Mouse (Mus musculus) retina, embryonic 14.5 days (tissue): Measurements from ENCODE around the gene 0610030E20Rik.

Experiments
- DNase-seq: peaks from one replicate; pipeline ENCODE4 v3.0.0-alpha.2; 2015; ENCODE audit warnings: low spot score

0610030E20Rik gene

DNA sequence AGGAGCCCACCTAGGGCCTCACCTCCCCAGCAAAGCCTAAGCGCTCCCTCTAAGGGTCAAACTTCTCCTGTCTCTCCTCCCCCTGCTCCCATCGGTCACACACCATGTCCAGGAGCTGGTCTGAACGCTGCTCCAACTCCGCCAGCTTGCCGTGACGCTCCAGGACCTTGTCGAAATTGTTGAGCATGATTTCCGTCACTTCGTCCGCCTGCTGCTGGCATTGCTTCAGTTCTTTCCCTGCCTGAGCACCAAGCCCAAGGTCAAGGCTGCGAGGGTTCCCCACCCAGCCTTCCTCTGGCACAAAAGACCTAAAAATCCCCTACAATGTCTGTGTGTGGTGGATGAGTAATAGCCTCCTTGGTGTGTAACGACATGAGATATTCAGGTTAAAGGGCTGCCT, 23.0 kb downstream of the 0610030E20Rik start:
- DNase-seq = no peak

DNA sequence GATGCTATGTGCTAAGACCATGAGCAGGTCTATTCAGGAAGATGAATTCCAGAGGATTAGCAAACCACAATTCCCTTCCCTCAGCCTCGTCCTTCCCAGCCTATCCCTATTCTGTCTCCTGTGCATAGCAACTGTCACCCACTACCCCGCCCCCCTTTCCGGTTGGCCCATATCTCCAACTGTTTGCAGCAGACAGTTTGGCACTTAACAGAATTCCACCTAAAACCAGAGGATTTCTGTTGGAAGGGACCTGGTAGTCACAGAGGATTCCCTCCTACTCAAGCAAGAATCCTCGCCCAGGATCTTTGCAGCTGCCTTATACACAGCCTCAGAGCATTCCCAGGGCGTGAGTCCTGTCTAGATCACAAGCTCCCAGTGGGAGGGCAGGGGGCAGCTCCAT, 24.0 kb downstream of the 0610030E20Rik start:
- no peak for DNase-seq

DNA sequence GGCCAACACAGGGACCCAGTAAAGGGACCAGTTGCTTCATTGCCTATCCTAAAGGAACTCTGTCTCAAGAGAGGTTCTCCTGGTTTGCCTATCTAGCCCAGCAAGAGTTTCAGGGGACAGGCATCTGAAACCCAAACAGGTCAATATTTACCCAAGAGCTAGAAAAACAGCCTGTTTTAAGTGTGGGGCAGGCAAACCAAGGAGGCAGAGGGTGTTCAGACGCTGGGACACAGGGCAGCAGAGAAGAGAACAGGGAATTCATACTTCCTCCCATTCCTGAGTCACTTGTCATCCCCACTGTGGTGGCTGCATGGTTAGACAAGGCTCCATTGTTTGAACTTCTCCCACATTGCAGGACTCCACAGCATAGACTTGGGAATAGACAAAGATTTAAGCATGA, 24.5 kb downstream of the 0610030E20Rik start:
- DNase-seq = no peak

DNA sequence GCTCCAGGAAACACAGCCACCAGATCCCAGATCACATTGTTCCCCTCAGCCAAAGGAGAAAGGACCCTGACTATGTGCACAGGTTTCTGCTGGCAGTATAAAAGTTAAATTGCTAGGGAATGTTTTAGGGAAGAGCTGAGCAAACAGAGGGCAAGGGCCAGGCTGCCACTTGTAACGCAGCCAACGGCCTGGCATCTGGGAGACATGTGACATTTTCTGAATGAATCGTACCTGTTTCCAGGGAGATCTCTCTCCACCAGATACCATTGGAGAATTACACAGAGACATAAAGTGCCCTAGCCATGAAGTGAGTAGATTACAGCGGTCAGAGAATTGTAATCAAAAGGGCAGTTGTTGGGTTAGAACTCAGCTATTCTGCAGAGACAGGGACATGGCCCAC, 26.1 kb downstream of the 0610030E20Rik start:
- DNase-seq = no peak

DNA sequence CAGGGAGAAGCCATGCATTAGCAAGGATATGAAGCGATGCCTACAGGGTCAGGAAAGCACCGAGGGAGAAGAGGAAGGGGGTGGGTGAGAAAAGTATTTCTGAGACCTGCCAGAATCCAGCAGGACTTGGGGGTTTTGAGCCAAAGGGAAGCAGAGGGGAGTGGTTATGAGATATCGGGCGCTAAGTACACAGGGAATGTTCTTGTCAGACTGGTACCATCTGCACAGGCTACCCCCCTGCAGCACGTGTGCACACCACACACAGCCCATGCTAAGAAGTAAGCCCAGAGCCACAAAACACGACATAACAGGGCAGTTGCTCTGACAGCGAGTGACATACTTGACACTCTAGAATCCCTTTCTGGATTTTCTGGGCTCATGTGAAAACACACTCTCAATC, 27.1 kb downstream of the 0610030E20Rik start:
- DNase-seq = no peak

DNA sequence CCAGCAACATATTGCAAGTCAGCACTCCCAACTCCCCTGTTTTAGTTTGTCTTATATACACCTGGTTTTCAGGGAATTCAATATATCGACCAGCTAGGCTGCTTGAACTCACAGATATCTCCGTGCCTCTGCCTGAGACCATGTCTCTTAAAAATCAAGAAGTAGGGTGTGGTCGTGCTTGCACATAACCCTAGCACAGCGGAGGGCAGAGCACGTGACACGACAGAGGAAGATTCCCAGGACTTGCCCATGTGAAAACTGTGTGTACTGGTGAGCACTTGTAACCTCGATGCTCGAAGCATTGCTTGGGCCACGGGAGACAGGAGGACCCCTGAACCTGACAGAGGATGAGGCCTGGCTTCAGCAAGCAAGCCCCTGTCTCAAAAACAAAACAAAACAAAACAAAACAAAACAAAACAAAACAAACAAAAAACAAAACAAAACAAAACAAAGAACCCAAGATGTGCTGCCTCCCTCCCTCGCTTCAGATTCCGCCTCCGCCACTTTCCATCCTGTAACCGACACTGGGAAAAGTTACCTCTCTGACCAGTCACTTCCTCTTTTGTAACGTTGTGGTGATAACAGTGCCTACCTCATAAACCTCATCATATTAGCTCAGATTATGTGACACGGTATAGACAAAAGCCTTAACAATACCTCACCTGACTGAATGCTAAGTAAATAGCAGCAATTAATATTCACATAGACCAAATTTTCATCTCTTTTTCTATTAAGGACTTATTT, 27.9 kb downstream of the 0610030E20Rik start:
- no peak for DNase-seq

DNA sequence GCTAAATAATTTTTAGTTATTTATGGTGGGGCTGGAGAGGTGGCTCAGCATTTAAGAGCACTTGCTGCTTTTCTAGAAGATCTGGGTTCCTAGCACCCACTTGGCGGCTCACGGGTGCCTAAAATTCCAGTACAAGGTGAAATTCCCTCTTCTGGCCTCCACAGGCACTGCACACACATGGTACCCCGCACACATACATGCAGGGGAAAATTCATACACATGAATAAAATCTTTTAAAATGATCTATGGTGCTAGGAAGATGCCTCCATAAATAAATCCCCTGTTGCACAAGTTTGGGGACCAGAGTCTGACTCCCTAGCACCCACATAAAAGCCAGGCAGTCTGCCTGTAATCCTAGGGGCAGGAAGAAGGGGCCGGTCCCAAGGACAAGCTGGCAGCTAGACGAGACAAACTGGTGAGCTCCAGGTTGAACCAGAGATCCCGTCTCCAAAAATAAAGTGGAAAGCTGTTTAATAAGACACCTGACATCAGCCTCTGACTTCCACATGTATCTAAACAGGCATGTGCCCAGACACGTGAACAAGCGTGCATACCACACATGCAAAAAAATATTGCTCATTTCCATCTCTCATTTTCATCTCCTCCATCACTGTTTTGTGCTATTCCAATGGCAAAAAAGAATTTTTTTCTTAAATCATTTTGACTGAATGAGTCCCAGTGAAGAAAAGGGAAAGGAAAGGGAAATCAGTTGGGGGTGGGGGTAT, 31.6 kb downstream of the 0610030E20Rik start:
- no peak for DNase-seq

DNA sequence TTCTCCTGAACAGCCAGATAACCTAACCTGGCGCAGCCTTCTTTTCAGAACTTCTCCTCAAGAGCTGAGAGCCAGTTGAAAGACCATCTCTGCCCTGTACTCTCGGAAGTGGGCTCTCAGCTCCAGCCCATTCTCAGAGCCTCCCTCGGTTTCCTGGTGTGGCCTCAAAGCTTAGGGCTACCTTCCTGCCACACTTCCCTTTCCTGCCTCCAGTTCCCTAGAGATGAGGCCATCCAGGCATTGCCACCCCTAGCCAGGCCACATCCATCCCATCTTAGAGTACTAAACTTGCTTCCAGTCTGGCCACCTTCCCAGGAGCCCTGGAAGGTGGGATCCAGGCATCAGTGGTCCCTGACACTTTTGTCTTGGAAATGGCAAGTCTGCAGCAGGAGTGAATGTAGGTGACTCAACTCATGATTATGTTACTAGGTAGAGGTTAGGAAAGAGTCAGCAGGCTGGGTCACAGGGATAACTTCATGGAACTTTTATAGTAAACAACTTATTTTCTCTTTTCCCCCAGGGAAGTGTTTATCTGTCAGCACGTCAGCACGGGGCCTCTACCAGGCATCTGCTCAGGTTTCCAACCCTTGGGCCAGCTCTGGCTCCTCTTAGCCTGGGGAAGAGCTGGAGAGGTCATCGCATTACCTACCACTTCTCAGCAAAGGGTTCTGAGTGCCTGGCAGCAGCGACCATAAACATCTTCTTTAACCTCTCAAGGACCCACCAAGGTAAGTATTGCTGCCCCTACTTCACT, 32.4 kb downstream of the 0610030E20Rik start:
- DNase-seq = no peak

DNA sequence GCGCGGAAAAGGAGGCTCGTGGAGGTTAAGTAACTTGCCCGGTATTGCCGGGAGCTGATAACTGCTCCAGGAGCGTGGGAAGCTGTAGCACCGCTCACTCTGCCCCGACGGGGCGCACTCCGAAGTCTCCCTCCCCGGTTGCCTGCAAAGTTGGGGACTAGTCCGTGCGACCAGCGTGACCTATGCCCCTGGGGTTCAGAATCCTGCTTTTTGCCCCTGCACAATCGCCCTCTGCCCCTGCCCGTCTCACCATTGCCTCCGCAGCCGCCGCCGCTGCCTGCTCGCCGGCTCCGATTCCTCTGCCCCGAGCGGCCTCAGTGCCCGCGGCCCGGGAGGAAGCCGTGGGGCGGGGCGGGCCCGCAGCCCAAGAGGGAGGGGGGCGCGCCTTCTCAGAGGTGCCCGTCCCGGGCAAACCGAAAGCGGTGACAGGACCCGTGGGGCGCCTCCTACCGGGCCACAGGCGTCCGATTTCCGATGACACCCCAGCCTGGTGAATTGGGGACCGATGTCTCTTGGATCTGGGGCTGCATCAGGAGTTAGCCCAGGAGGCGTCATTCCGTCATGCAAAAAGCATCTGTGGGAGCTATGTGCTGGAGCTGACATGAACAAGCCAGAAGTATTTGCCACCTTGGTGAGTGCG, 33.1 kb downstream of the 0610030E20Rik start, which contains the start of gene Vamp5:
TSS of gene Vamp5 (minus strand) at position 338 of the 640 bp plus-strand sequence.
- peak; percentile 66 for DNase-seq

DNA sequence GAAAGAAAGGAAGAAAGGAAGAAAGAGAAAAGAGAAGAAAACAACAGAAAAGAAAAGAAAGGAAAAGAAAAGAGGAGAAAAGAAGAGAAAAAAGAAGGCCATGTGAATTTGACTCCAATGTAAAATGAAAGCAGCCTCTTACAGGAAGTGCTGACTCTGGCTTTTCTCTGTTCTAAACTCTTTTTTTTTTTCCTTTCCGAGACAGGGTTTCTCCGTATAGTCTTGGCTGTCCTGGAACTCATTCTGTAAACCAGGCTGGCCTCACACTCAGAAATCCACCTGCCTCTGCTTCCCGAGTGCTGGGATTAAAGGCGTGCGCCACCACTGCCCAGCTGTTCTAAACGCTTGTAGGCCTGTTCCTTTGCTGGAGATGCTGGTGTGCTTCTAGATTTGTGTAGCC, 35.4 kb downstream of the 0610030E20Rik start:
- no peak for DNase-seq

DNA sequence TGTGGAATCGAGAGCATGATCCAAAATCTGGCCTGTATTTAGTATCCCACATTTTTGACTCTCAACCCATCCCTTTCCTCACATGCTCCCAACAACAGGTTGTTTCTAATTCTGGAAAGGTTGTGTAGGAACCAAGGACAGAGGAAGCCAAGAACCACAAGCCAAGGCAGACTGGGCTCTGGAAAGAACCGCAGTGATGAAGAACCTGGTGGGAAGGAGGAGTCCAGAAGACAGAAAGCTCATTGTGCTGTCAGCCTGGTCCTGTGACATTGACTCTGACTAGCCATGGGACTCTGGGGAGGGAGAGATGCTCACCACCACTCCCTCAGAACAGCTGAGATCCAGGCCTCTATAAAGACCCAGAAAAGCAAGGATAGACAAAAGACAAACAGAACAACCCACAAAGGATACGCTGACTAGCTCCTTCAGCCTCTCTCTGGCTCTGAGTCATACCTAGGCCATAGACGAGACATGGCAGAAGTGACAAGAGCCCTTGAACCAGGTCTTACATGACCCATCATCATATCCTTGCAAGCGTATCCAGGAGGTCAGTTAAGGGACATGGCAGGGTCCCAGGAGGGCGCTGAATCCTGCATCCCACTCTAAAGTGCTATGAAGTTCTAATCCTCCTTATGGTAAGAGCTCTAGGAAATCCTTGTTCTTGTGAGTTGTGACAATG, 36.2 kb downstream of the 0610030E20Rik start:
- DNase-seq = no peak

DNA sequence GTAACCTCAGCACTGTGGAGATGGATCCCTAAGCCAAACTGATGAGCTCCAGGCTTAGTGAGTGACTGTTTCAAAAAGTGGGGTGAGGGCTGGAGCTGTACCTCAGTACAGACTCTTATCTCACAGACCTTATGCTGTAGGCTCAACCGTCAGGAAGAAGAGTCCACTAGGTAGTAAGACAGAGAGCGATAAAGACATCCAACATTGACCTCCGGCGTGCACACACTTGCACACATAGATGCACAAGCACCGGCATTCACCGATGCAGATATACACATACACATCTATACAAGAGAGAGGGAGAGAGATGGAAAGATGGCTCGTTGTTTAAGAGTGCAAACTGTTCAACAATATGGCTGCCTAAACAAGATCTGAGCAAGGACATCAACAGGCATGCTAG, 36.8 kb downstream of the 0610030E20Rik start:
- no peak for DNase-seq

DNA sequence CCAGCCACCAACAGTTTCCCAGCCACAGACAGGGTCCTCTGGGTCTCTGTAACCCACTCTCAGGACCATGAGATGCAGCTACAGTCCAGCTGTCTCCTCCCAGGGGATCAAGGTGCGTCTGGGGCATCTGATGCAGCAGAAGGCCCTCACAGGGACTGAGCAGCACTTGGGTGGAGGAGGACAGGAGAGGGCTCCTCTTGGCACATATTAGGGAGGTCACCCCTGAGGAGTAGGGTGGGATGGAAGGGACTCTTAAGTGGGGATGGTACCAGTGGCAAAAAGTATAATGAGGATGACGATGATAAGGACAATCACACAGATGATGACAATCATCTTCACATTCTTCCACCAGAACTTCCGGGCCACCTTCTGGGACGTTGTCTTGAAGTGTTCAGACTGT, 38.1 kb downstream of the 0610030E20Rik start:
- DNase-seq = no peak

DNA sequence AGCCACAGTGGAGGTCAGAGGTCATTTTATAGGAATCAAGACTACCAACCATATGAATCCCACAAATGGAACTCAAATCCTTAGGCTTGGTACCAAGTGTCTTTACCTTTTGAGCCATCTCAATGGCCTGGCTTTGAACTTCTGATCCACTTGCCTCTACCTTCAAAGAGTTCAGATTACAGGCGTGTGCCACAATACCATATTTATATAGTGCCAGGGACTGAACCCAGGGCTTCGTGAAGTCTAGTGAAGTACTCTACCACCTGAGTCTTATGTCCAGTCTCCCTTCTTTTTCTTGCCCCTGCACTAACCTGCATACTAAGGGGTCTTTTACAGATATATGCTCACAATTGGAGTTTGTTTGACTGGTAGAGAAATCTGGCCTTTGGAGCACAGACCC, 39.4 kb downstream of the 0610030E20Rik start:
- no peak for DNase-seq

DNA sequence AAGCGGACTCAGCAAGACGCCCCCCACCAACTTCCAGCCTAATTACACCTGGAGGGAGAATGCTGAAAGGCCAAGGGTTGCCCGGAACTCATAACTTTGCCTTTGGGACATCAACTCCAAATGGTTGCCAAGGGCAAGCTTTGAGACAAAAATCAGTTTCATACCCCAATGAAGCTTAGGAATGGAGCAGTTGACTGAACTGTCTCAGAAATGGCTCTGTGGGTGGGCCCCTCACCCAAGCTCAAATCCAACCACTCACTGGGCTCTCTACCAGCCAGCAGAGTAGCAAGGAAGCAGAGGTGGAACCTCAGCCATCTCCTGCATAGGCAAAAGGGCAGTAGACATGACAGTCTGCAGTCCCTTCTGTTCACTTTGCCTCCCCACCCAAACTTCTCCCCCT, 40.7 kb downstream of the 0610030E20Rik start:
- DNase-seq = no peak

DNA sequence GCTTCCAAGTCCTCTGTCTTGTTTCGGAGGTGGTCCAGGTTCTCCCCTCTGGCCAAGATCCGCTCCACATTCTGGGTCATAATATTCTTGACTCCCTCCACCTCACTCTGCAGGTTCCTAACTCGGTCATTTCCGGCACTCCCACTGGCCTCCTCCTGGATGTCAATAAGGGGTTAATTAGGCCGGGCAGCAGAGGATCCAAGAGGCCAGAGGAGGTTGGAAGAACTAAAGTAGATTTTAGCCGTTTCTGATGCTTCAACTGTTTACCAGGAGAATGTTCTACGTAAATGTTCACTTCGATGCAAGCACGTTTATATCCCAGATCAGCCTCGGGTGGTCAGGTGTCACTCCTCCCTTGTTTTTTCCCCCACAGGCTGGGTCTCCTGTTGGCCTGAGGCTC, 41.1 kb downstream of the 0610030E20Rik start:
- DNase-seq = no peak

DNA sequence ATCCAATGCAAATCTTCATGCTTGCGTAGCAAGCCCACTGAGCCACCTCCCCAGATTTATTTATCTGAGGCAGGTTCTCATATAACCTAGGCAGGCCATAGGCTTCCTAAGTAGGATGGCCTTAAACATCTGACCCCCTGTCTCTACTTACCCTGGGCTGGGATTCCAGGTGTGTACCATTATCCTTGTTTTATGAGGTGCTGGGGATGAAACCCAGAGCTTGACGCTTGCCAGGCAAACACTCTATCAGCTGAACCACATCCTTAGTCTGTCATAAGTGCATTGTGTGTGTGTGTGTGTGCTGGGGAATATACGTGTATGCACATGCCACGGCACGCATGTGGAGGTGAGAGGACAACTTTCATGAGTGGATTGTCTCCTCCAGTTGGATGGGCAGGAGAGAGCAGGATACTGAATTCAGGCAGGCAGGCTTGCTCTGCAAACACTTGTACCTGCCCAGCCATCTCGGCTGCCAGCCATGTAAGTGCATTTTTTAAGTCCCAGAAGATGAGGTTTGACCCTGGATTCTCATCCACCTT, 41.7 kb downstream of the 0610030E20Rik start:
- no peak for DNase-seq

DNA sequence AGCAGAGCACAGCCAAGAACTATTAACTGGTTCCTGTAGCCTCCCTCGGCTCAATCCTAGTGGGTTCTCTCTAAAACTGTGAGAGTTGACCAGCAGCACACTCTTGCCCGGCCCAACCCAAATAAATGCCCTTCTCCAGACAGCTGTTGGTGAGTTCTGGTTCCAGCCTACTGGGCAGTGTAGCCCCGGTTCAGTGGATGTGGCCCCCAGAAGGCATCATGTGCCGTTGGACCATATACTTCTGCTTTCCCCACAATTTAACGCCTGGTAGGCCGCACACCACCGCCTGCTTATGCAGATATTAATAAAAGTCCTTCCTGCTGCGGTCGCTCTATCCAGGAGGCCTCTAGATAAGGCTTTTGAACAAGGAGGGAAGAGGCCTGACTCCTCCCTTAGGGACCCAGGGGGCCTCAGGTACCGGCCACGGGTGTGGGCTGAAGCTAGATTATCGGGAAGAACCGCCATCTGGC, 42.4 kb downstream of the 0610030E20Rik start:
- DNase-seq = peak; percentile 46

DNA sequence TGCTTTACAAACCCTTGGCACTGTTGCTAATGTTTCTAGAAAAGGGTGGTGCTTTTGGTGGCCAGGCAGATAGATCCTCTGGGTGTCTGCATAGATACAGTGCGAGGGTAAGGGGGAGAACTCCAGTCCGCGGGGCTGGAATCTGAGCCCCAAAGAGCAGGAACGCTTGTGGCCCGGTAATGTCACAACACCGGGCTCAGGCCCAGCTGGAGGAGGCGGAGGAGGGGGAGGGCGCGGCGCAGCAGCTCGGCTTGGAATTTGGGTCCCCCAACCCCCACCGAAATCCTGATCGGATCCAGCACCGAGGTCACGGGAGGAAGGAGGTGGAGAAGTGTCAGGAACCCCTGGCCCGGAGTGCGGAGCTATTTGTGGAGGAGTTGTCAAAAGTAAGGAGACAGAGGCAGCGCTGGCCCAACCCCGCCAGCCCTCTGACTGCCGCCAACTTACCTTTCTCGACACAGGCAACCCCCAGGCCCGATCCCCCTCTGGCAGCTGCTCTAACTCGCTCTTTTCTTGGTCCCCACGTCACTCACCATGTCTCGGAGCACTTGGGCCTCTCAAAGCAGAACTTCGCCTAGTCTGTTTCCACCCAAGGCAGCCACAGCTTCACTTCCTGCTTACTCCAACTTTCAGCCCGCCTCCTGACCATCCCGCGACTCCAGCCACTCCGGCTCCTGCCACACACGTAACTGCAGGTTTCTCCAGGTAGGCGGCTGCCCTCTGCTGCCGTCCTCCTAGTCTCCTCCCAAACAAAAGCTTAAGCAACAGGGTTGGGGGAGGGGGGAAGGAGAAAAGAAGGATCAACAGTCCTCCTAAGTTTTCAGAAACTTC, 43.0 kb downstream of the 0610030E20Rik start, which contains the start of gene Vamp8:
TSS of gene Vamp8 (minus strand) at position 763 of the 831 bp plus-strand sequence.
- DNase-seq = peak; percentile 56

DNA sequence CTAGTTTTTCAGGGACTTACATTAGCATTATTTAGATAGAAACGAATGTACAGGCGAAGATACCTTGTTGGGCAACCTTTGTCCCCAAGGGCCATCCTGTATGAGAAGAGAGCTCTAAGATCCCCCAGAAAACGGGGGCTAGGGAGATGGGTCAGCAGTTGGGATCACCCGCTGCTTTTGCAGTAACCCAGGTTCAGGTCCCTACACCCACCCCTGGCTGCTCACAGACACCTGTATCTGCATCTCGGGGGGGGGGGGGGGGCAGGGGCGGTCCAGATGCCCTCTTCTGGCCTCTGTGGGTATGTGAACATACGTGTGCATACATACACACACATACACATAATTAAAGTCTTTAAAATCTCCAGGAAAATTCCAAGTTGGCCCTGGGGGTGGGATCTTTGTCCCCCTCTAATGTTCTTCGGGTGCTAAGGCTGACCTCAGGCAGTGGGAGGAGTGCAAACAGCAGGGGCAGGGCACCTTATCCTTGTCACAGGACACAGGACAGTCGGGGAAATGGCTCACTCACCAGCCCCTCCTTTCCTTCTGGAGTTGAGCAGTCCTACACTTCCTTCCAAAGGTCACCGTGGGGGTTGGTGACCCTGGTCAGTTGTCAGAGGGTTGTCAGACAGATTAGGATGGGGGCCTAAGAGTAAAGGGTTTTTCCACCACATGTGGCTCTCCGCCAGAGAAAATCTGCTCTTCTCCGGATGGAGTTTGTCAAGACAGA, 43.8 kb downstream of the 0610030E20Rik start:
- DNase-seq = no peak
